Comparison of ENCODE assay signal across 8 mouse cellular contexts in genomic region chr4:155734350-155734941, GRCm38 (mm10). TPM values are rescaled to one million over a fixed set of nuclear protein-coding genes. Genes with fewer than 3 reads are reported as not detected.
A peak's percentile ranks its signal among the peaks of the same experiment; 100 is the strongest.
DNase-seq lines count a peak whose midpoint lies in the region; ATAC-seq and TF ChIP-seq lines count a peak whose summit lies in the region.

TSS of gene Tmem240 (plus strand) at chr4:155734800.

- intact Hi-C loops in left cerebral cortex, postnatal 10 days (cut with DNase I): no loop called here

- peaks cover 11% of the 10 kb centered on the region for H3K4me1 ChIP-seq in cortical plate, adult 2 months (ENCODE audit: control insufficient read depth, insufficient read depth, low read length)

- peak; percentile 81 for DNase-seq in gastrocnemius, postnatal 10 days
- DNase-seq in left cerebral cortex, postnatal 10 days (ENCODE audit: extremely low spot score in 1 of 2, low spot score in 2 of 2): peak; percentile 90 to 95
- DNase-seq in right cerebral cortex, postnatal 25 days: peak; percentile 92
- peak; percentile 89 for DNase-seq in urinary bladder, postnatal 4 days (ENCODE audit: low spot score in 2 of 2)

- H3K4me3 ChIP-seq in cortical plate, adult 2 months (ENCODE audit: insufficient read depth, low read length): peak within 1 kb of the TSS; percentile 52

- 0 out of 2 replicates have a peak, but pooled peaks have one; percentile 39 for TF ChIP-seq POLR2A in cortical plate, adult 2 months (IDR thresholded peaks at IDR 0.05; ENCODE audit: extremely low read depth, insufficient read depth, low read length)

- peak; percentile 82 for ATAC-seq in activated CD4-positive, CD25-positive, alpha-beta regulatory T cell, adult 4 months
- peak; percentile 85 for ATAC-seq in inflammation-experienced regulatory T-cells, adult 6 months
- ATAC-seq in megakaryocyte-erythroid progenitor cell, adult 5-6 weeks (replicated peaks; ENCODE audit: low FRiP score, low TSS enrichment, poor library complexity, severe bottlenecking): peak; percentile 88

- no peak for TF ChIP-seq CTCF in cortical plate, adult 2 months (IDR thresholded peaks at IDR 0.05; ENCODE audit: extremely low read depth, insufficient read depth, low read length)

- H3K27ac ChIP-seq in cortical plate, adult 2 months (ENCODE audit: insufficient read depth, low read length): peak within 1 kb of the TSS; percentile 54

RNA-seq across cellular contexts. Expression of gene Tmem240, which starts in this region (rescaled TPM):
- polyA plus RNA-seq in activated CD4-positive, CD25-positive, alpha-beta regulatory T cell, adult 4 months (2017; shearing (Covaris generic)): under 1 TPM in 1 of 2 experiments, not detected in 1; 0.22 TPM
- polyA plus RNA-seq in cortical plate, adult 2 months (2012; rRNA removed): 68.5 and 70.6 TPM in 2 replicates
- total RNA-seq in gastrocnemius, postnatal 10 days (2021): 1 to 10 TPM in 1 of 2 experiments, under 1 TPM in 1; 0.49 to 1.0 TPM
- under 1 TPM; 0.13 to 0.16 (median 0.13) TPM for polyA plus RNA-seq in inflammation-experienced regulatory T-cells, adult 6 months (2017; shearing (Covaris generic))
- 10 to 100 TPM; 63.6 to 68.8 TPM for total RNA-seq in left cerebral cortex, postnatal 10 days (2021)
- 0.17 and 0.20 TPM in 2 replicates for total RNA-seq in megakaryocyte-erythroid progenitor cell, adult 5-6 weeks (2014; fragmentation: Nextera tagmentation)
- under 0.01 and 0.65 TPM in 2 replicates for total RNA-seq in megakaryocyte-erythroid progenitor cell, adult 5-6 weeks (2017)

Comparison
In these comparisons a context has a peak if more than half of its experiments do, and no peak if none do; other contexts are left out.
1. Peak in every context shown above with its lines: DNase-seq, ATAC-seq, H3K4me3 ChIP-seq and H3K27ac ChIP-seq.
2. RNA of gene Tmem240 (total RNA-seq): 63.6 to 68.8 TPM in left cerebral cortex, postnatal 10 days; 0.49 to 1.0 TPM in gastrocnemius, postnatal 10 days and under 0.01 to 0.65 TPM in megakaryocyte-erythroid progenitor cell, adult 5-6 weeks; every median in the first group is over 10 times any median in the second.
3. RNA of gene Tmem240 (polyA plus RNA-seq): 68.5 to 70.6 TPM in cortical plate, adult 2 months; 0.22 TPM in activated CD4-positive, CD25-positive, alpha-beta regulatory T cell, adult 4 months and 0.13 to 0.16 TPM in inflammation-experienced regulatory T-cells, adult 6 months; every median in the first group is over 10 times any median in the second.
4. Peak in ATAC-seq in activated CD4-positive, CD25-positive, alpha-beta regulatory T cell, adult 4 months; RNA of the gene not detected or under 1 TPM.
5. Peak in ATAC-seq in inflammation-experienced regulatory T-cells, adult 6 months; RNA of the gene not detected or under 1 TPM.
6. Peak in ATAC-seq in megakaryocyte-erythroid progenitor cell, adult 5-6 weeks; RNA of the gene not detected or under 1 TPM.